Mouse (Mus musculus) testis, postnatal 14 days (tissue): ENCODE data around the gene Cnpy3.

ENCODE experiments used
- DNase-seq: peaks from one replicate; pipeline ENCODE4 v3.0.0; 2021; ENCODE audit warnings: low spot score

Gene Cnpy3

DNA sequence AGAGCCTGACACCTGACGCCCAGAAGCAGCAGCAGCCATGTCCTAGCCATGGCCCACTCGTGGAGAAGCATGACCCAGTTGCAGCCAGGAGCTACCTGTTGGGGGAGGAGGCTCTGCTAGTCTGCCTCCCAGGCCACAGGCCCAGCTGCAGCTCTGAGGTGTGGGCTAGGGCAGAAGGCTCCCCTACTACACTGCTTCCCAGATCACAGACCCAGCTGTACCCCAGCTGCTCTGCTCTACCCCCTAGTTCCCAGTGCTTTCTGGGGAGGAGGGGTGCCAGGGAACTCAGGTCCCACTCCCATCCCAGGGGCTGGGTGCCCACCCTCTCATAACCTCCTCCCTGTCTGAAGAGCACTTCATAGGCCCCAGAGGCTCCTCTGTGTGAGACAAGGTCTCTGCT, 11.5 kb upstream of the Cnpy3 start, which contains the start of gene Ptcra:
Ptcra (minus strand) TSS at position 169 of the 400 bp plus-strand sequence.
- DNase-seq = no peak

GRCm38 (mm10) chr17:46758753-46759152, 6.7 kb upstream of the Cnpy3 start:
- DNase-seq = no peak

DNA sequence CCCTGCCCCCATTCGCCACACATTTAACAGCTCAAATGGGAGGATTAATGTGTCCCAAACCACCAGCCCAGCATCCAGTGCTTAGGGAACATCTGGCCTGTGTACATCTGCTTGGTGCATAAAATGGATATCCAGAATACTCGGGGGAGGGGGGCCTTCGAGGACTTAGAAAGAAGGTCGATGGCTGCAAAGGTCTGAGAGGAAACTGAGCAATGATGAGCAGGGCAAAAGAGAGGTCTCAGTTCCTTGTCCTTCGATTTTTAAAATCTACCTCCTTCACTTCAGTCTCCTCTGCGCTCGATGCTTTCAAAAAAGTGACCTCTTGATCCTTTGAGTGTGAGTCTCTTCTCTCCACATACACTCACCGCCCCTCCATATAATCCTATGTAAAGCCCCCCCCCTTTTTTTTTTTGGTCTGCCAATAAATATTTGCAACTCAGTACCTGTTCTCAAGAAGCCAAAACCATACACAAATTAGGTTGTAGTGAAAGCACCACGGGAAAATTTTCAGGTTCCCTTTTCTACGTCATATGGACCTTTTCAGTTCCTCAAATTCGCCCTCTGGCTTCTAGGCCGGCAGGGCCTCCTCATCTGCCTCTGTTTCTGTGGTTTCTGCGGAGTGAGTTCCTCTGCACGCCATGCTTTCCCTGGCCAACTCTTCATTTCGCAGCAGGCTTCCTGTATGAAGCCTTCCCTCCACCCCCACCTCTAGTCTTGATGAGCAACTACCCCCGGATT, 789 bp downstream of the Cnpy3 start:
- no peak for DNase-seq

DNA sequence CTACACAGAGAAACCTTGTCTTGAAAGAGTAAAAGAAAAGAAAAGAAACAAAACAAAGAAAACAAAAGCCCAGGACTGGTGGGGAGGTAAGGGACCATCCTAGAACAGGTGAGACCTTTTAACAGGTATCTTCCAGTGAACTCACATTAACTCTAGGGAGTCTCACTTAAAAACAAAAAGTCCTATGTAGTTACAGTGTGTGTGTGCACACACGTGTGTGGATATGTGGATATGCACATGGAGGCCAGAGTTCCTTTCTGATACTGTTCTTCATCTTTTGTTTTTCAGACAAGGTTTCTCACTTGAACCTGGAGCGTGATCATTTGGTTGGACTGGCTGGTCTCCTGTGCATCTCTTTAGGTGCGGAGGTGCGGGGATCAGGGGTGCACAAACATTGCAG, 1.4 kb downstream of the Cnpy3 start:
- no peak for DNase-seq

GRCm38 (mm10) chr17:46749282-46749681, 2.7 kb downstream of the Cnpy3 start:
- no peak for DNase-seq

- DNase-seq = no peak
Observed at GRCm38 (mm10) chr17:46747806-46748205, 4.2 kb downstream of the Cnpy3 start.

- DNase-seq = no peak
Observed at GRCm38 (mm10) chr17:46747234-46747633, 4.8 kb downstream of the Cnpy3 start.

GRCm38 (mm10) chr17:46745506-46745905, 6.5 kb downstream of the Cnpy3 start:
- DNase-seq = no peak

DNA sequence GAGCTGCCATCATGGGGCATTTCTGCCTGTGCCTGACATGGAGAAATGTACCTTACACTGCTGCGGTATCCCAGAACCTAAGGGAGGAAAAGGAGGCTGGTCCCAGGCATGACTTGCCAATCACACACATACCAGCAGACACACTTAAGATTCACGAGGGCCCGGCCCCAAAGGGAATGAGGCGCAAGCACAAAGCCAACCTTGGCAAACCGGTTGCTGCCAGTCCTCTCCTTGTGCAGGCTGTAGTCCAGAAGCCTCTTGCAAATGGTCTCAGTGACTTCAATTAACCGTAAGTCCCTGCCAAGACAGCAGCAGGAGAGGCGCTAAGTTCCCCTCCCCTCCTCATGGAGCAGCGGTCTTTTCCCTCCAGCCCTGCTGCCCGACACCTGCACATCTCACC, 9.0 kb downstream of the Cnpy3 start:
- no peak for DNase-seq

GRCm38 (mm10) chr17:46741305-46741704, 10.7 kb downstream of the Cnpy3 start:
- DNase-seq = no peak

DNA sequence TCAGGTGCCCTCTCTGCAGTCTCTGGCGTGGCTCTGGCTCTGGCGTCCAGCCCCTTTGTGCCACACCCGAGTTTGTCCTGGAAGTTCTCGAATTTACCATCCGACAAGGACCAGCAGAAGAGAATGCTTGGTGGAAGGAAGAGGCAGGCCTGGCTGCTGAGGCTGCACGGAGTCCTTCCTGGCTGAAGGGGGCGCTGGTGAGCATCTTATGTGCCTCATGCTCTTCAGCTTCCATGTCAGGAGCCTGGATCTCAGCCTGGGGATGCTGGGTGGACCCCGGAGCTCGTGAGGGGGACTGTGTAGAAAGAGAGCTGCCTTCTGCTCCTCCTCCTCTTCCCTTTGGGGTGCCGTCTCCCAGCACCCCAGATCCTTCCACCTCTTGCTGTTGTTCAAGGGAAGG, 15.9 kb downstream of the Cnpy3 start:
- DNase-seq = no peak

- DNase-seq = no peak
Observed at GRCm38 (mm10) chr17:46735287-46735686, 16.7 kb downstream of the Cnpy3 start.

DNA sequence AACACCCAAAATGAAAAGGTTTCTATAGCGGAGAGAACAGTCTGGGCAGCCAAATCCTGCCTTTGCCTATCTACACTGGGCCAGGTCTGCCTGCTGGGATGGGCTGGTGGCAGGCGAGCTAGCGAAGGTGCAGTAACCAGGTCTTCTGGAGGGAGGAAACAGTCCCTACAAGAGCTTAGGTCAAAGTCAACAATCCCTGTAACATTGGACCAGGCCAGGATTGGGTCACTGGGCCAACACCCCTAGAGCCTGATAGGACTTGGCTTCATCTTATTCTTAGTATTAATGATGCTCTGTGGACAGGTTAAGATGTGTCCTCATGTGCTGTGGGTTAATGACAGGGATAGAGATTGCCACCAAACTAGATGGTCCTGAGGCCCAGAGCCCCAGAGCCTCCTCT, 18.0 kb downstream of the Cnpy3 start:
- no peak for DNase-seq

GRCm38 (mm10) chr17:46728904-46729318, 23.1 kb downstream of the Cnpy3 start, which contains the start of gene Gnmt:
Gene Gnmt (minus strand): TSS chr17:46729168.
- DNase-seq = no peak

- no peak for DNase-seq
Observed at GRCm38 (mm10) chr17:46728496-46728895, 23.5 kb downstream of the Cnpy3 start.

- DNase-seq = no peak
Observed at GRCm38 (mm10) chr17:46728021-46728420, 24.0 kb downstream of the Cnpy3 start.

- no peak for DNase-seq
Observed at GRCm38 (mm10) chr17:46727271-46727670, 24.7 kb downstream of the Cnpy3 start.

- DNase-seq = no peak
Observed at GRCm38 (mm10) chr17:46725731-46726645, 26.0 kb downstream of the Cnpy3 start.

DNA sequence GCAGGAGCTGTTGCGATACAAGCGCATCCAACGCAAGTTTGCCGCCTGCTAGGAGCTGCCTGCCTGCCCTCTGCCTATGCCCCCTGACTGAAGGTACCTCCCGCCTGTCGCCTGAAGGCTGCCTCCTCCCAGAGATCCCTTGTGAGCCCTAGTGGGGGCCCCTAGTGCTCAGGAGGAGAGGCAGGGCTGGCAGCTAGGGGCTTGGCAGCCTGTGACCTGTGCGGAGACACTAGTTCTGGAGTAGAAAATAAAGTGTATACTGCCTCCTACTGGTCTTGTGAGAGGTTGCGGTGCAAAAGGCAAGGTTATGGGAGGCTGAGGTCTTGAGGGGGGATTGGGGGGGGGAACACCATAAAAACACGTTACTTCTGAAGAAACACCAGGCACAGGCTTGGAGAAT, 26.7 kb downstream of the Cnpy3 start:
- DNase-seq = no peak

GRCm38 (mm10) chr17:46724477-46725084, 27.4 kb downstream of the Cnpy3 start:
- DNase-seq = no peak

GRCm38 (mm10) chr17:46721077-46721476, 30.9 kb downstream of the Cnpy3 start:
- no peak for DNase-seq

DNA sequence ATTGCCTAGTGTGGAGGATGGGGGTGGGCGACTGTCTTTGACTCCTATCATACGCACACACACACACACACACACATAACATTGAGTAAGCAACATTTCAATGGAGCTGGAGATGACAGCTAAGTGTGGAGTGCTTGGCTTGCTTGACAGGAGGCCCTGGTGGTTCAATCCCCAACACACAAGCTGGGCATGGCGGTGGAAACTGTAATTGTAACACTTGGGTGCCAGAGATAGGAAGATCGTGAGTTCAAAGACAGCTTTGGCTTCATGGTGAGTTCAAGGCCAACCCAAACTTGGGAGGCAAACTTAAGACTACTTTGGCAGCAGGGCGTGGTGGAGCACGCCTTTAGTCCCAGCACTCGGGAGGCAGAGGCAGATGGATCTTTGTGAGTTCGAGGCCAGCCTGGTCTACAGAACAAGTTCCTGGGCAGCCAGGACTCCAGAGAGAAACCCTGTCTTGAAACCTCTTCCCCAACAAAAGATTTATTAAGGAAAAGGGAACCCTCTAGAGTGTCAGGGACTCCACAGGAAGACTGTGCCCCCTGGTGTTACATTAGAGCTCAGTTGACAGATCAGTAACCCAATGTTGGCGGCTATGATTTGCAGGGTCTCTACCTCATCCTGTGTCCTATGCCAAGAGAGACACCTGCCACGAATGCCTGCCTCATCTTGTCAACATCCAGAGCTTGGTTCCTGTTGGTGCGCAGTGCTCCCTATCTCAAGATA, 37.1 kb downstream of the Cnpy3 start:
- DNase-seq = no peak
